Mouse (Mus musculus): ENCODE data around the gene Tbl3.

Gene Tbl3

GRCm38 (mm10) chr17:24650766-24651165 is 56.7 kb downstream of the Tbl3 start:
- no peak for DNase-seq

GRCm38 (mm10) chr17:24650070-24650616 is 57.3 kb downstream of the Tbl3 start, which contains the start of gene Slc9a3r2:
Gene Slc9a3r2 (minus strand): TSS chr17:24650327.
- DNase-seq = no peak

- DNase-seq = no peak
These were observed 57.8 kb downstream of the Tbl3 start for GRCm38 (mm10) chr17:24649581-24650069.

- DNase-seq = no peak
These were observed 58.6 kb downstream of the Tbl3 start for GRCm38 (mm10) chr17:24648731-24649377.

Data from thymus, adult 18-20 months (tissue).